Mouse (Mus musculus): ENCODE measurements around the gene Bsn.

Gene Bsn

GRCm38 (mm10) chr9:108189787-108190679 is at the start of gene Bsn:
TSS of gene Bsn (minus strand) at chr9:108190384.
- peak; percentile 66 for DNase-seq (ENCODE audit: low read depth, low spot score)

GRCm38 (mm10) chr9:108239951-108240350 is 49.8 kb upstream of the Bsn start:
- peak; percentile 61 for DNase-seq (ENCODE audit: low read depth, low spot score)

DNA sequence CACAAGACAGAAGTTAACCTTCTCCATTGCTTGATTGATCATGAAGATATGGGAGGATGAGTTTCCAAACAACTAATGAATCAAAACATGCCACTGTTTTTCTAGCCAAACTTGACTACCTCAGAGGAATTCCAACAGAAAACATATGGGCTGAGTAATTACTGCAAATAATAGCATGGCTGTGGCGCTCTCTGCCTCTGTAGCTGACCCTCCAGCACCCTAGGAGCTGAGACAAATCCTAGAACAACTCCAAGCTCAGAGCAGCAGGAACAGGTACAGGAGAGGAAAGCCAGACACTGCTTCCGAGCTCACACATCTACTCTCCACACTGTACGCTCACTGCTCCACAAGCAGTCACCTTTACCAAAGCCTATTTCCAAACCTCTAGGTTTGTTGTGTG is 48.6 kb upstream of the Bsn start:
- no peak for DNase-seq (ENCODE audit: low read depth, low spot score)

DNA sequence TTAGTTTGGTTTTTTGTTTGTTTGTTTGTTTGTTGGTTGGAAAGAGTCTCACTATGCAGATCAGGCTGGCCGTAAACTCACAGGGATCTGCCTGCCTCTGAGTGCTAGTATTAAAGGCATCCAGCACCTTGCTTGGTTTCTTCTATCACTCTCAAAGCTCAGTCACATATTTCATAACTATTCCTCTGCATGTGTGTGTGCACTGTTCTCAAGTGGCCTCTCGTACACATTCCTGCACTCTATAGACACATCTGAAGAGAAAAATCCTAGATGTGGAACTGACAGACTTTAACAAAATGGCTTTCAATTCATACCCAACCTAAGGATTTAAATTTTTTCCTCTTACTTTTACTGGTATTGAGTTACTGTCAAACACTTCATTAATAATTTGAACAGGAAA is 48.2 kb upstream of the Bsn start:
- no peak for DNase-seq (ENCODE audit: low read depth, low spot score)

GRCm38 (mm10) chr9:108234682-108235081 is 44.5 kb upstream of the Bsn start:
- no peak for DNase-seq (ENCODE audit: low read depth, low spot score)

DNA sequence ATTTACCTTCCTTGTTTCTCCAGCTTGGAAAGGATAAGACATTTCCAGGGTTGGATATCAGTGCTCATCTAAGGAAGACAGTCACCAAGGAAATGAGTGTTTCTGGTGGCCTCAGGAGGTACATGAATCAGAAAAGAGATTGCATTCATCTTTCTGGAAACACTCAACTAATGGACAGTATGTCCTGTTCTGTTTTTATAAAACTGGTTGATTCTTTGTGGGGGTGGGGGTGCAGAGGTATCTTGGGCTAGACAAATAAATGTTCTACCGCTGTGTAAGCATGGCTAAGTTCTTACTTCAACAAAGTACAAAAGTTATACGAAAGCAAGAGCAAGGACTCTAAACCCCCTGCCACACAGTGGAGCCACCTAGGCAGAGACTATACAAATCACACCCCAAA is 42.7 kb upstream of the Bsn start:
- no peak for DNase-seq (ENCODE audit: low read depth, low spot score)

DNA sequence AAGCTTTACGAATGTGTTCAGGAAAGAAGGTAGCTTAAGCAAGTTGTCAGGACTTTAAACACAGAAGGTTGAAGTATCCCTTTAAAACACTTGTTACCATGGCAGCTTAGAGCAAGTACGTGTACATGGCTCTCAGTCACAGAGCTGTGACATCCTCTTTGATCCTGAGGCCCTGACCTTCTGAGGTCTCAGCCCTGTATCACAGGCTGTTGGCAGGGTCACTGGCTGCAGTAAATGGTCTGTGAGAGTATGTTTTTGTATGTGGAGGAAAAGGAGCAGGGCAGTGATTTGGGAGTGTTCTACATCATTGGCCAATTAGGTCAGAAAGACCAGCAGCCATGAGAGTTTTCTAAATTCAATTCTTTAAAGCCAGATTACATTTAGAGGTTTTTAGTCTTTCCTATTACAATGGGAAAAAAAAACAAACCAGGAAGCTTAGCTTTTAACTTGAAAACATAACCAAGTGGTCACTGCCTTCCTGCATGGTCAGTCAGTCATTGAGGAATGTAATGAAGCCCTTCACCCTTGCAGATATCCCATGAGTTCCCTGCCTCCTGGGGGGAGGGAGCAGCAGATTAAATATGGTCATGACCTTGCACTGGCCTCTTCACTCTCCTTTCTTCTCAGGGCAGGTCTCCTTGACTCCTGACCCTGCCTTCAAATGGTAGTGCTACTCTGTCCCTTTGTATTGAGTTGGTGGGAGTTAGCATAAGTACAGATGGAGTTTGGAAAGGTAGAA is 37.9 kb upstream of the Bsn start:
- peak; percentile 50 for DNase-seq (ENCODE audit: low read depth, low spot score)

- peak; percentile 79 for DNase-seq (ENCODE audit: low read depth, low spot score)
Measured at GRCm38 (mm10) chr9:108225166-108225565, 35.0 kb upstream of the Bsn start.

- DNase-seq (ENCODE audit: low read depth, low spot score), result no peak
Measured at GRCm38 (mm10) chr9:108223633-108224032, 33.4 kb upstream of the Bsn start.

- DNase-seq (ENCODE audit: low read depth, low spot score), result no peak
Measured at GRCm38 (mm10) chr9:108221566-108221965, 31.4 kb upstream of the Bsn start.

DNA sequence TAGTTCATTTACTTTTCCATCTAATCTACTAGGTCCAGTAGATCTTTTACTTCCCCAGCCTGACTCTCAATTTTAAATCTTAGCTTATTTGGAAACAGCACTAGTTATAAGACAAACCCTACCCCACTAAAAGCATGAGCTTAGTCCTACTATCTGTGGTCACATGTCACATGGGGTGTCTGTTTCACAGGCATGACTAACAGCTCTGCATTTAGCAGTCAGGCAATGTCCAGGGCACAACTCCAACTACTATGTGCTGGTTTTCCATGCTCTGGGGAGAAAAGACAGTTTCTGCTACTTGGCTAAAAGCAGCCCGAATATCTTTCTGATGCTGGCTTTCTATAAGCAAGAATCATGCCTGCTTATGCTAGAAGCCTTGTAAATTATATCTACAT is 30.2 kb upstream of the Bsn start:
- no peak for DNase-seq (ENCODE audit: low read depth, low spot score)

DNA sequence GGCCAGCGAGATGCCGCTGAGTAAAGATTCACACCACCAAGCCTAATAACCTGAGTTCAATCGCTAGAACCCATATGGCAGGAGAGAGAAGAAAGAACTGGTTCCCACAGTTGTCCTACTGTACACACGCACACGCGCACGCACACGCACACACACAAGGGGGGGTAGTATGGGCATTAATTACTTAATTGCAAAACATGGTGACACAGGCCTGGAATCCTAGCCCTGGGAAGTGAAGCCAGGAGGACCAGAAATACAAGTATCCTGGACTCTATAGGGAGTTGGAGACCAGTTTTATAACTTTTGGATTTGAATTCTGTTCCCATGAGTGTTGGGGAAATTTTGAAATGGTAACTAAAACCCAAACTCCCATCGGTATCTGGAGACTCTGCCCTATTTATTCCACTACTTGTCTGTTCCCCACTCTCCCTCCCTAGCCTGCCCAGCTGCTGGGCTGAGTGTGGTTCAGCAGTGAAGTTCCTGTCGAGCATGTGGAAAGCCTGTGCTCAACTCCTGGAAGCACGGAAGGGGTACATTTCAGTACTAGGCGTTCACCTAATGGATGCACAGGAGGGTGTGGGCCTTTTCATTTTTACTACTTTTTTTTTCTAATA is 29.7 kb upstream of the Bsn start:
- DNase-seq (ENCODE audit: low read depth, low spot score), result no peak

GRCm38 (mm10) chr9:108217936-108218543 is 27.9 kb upstream of the Bsn start:
- no peak for DNase-seq (ENCODE audit: low read depth, low spot score)

DNA sequence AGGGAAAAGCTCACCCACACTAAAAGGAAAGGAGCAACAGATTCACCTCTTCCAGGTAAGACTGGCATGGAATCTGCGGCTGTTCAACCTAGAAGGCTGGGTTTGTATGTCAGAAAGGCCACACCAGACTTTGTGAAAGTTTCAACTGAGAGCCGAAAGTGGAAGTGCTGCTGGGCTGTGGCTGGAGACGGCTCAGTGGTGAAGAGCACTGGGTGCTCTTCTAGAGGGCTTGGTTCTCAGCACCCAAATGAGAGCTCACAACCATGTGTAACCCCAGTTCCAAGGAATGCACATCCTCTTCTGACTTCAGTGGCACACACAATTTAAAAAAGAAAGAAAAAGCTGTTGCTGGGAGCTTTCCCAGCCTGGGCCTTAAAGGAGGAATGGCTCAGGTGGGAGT is 27.2 kb upstream of the Bsn start:
- no peak for DNase-seq (ENCODE audit: low read depth, low spot score)

DNA sequence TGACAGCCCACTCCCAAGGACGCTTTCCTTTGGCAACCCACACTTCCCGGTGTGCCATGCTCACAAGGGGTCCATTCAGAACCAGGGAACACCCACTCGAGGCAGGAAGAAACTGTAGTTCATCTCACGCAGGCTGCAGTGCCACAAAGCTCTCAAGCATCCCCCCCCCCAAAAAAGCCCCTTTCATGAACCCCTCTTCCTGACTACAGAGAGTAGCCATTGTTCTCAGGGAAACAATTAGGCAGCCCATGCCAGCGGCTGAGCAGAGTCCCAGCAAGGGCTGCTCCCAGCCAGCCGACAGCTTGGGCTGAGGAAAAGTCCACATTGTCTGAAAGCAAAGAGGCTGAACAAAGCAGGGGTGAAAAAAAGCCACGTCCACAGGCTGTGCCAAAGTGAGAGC is 22.9 kb upstream of the Bsn start:
- DNase-seq (ENCODE audit: low read depth, low spot score), result no peak

GRCm38 (mm10) chr9:108212426-108212825 is 22.2 kb upstream of the Bsn start:
- DNase-seq (ENCODE audit: low read depth, low spot score), result no peak

- no peak for DNase-seq (ENCODE audit: low read depth, low spot score)
Measured at GRCm38 (mm10) chr9:108205571-108205901, 15.4 kb upstream of the Bsn start.

DNA sequence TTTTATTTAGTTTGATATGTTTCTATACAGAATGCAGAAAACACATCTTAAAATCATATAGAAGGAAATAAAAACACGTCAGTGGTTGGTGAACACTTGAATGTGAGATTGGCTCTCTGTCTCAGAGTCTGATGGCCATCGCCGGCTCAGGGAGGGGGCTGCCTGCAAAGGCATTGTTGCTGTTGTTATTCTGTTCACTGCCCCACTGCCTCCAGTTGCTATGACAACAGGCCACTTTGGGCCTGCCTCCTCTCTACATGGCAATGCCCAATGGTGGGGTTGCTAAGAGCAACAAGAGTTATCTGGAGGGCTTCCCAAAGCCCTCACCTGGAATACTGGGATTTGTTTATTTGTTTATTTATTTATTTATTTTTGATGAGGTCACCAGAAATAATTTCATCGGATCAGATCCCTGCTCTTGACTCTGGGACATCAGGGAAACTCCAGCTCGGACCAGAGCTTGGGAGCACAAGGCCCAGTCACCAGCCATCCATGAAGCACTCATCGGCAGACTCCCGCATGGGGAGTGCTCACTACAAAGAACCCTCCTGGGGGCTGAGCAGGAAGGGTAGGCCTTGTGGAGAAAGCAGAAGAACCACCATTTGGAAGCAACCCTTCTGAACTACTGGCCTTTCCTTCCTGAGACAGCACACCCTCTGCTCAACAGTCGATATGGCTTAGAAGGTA is 14.8 kb upstream of the Bsn start:
- peak; percentile 82 for DNase-seq (ENCODE audit: low read depth, low spot score)

DNA sequence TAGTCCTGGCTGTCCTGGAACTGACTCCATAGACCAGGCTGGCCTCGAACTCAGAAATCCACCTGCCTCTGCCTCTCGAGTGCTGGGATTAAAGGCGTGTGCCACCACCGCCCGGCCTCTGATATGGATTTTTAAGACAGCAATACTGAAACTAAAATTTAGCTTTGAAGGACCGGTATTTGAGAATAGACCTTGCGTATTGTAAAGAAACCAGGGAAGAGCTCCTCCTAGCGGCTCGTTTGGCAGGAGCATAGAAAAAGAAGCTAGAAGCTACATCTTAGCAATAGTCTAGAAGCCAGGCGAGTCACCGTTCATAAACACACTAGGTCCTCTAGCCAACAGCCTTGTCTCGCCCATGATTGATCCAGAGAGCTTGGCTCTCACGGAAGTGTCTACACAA is 12.8 kb upstream of the Bsn start:
- DNase-seq (ENCODE audit: low read depth, low spot score), result peak; percentile 82

DNA sequence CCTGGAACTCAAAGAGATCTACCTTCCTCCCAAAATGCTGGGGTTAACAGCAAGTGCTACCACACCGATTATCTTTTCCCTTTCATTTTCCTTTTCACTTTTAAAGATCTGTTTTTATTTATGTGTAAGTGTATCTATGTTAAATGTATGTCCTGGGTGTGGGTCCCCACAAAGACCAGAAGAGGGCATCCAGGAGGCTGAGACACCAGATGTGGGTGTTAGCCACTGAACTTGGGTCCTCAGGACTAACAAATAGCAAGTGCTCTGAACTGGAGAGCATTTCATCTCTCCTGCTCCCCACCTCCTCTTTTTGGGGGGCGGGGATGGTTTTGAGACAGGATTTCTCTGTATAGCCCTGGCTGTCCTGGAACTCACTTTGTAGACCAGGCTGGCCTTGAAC is 12.0 kb upstream of the Bsn start:
- DNase-seq (ENCODE audit: low read depth, low spot score), result peak; percentile 83

- peak; percentile 99 for DNase-seq (ENCODE audit: low read depth, low spot score)
Measured at GRCm38 (mm10) chr9:108201160-108201559, 11.0 kb upstream of the Bsn start.

DNA sequence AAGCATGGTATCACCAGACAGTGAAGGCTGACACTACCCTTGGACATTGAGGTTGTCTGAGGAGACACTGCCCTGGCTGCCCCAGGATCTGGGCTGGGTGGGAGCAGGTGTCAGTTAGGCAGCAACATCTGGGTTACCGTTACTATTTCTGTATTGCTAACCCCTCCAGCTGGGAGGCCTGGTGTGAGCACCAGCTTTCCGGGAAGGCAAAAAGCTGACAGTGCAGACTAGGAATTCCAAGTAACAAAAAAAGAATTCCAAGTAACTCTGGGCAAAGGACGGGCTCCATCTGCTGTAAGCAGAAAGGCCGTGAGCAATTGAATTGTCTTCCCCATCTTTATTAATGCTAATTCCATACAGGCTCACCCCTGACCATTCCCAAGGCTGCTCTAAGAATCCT is 8.4 kb upstream of the Bsn start:
- no peak for DNase-seq (ENCODE audit: low read depth, low spot score)
